Mouse (Mus musculus) kidney, postnatal 10 days (tissue): ENCODE data around the gene Cbx7.
"Not testable (repeated sequence)": the region's sequence is repeated elsewhere in the genome, so short reads cannot be mapped to it uniquely, and the experiment has no call there.

Source experiments
- DNase-seq: peaks from one replicate; pipeline ENCODE4 v3.0.0; 2021; ENCODE audit warnings: mixed read lengths

Cbx7 gene

GRCm38 (mm10) chr15:79917111-79917720, 53.7 kb downstream of the Cbx7 start:
- DNase-seq = no peak

- DNase-seq = no peak
Measured at GRCm38 (mm10) chr15:79916150-79916549, 54.8 kb downstream of the Cbx7 start.

GRCm38 (mm10) chr15:79914357-79914756, 56.6 kb downstream of the Cbx7 start:
- no peak for DNase-seq

- DNase-seq = no peak
Measured at GRCm38 (mm10) chr15:79913761-79914346, 57.1 kb downstream of the Cbx7 start.

GRCm38 (mm10) chr15:79911339-79911738, 59.6 kb downstream of the Cbx7 start:
- no peak for DNase-seq

GRCm38 (mm10) chr15:79910812-79911211, 60.1 kb downstream of the Cbx7 start:
- not testable (repeated sequence) for DNase-seq

GRCm38 (mm10) chr15:79909006-79909405, 61.9 kb downstream of the Cbx7 start:
- not testable (repeated sequence) for DNase-seq

GRCm38 (mm10) chr15:79906855-79907254, 64.1 kb downstream of the Cbx7 start:
- DNase-seq = no peak

GRCm38 (mm10) chr15:79905211-79905610, 65.7 kb downstream of the Cbx7 start:
- DNase-seq = no peak

- not testable (repeated sequence) for DNase-seq
Measured at GRCm38 (mm10) chr15:79904678-79905077, 66.2 kb downstream of the Cbx7 start.

GRCm38 (mm10) chr15:79903963-79904362, 67.0 kb downstream of the Cbx7 start:
- no peak for DNase-seq

GRCm38 (mm10) chr15:79903081-79903480, 67.8 kb downstream of the Cbx7 start:
- not testable (repeated sequence) for DNase-seq

GRCm38 (mm10) chr15:79901399-79901798, 69.5 kb downstream of the Cbx7 start:
- DNase-seq = no peak

GRCm38 (mm10) chr15:79900751-79901150, 70.2 kb downstream of the Cbx7 start:
- no peak for DNase-seq

- DNase-seq = no peak
Measured at GRCm38 (mm10) chr15:79899828-79900510, 71.0 kb downstream of the Cbx7 start.

GRCm38 (mm10) chr15:79898988-79899387, 71.9 kb downstream of the Cbx7 start:
- DNase-seq = no peak

GRCm38 (mm10) chr15:79896080-79896725, 74.7 kb downstream of the Cbx7 start:
- DNase-seq = no peak

GRCm38 (mm10) chr15:79895221-79896079, 75.5 kb downstream of the Cbx7 start:
- DNase-seq = not testable (repeated sequence)

GRCm38 (mm10) chr15:79894343-79894742, 76.6 kb downstream of the Cbx7 start:
- no peak for DNase-seq

- no peak for DNase-seq
Measured at GRCm38 (mm10) chr15:79893824-79894123, 77.1 kb downstream of the Cbx7 start.

GRCm38 (mm10) chr15:79892995-79893823, 77.7 kb downstream of the Cbx7 start:
- no peak for DNase-seq

- DNase-seq = peak; percentile 81
Measured at GRCm38 (mm10) chr15:79892213-79892541, 78.7 kb downstream of the Cbx7 start.
